Mouse (Mus musculus) left cerebral cortex, postnatal 4 days (tissue): ENCODE measurements at regions not wholly inside any gene's neighbourhood (a gene's known extent, or its start where the extent isn't known, plus 50 kb on each side); places are given as distances from the start of the nearest gene placed in this dataset.
"Not testable (repeated sequence)": the region's sequence is repeated elsewhere in the genome, so short reads cannot be mapped to it uniquely, and the experiment has no call there.

Source experiments
- DNase-seq: peaks from one replicate; pipeline ENCODE4 v3.0.0-alpha.2; 2022
- intact Hi-C: fragments of 180-260 bp; cut with DNase I; formaldehyde crosslinking; loops from one replicate; pipeline ENCODE4 v1.15.1; 2025

- intact Hi-C loops, result loop anchor here (2.0 kb wide), 1 partner anchor 1520 kb away; no protein-coding TSS in a partner anchor
- no peak for DNase-seq
Measured at GRCm38 (mm10) chr12:97218445-97218844, 1040.8 kb downstream of the Galc start.

GRCm38 (mm10) chr12:97217608-97218007 lies 1041.7 kb downstream of the Galc start:
- DNase-seq, result no peak
- intact Hi-C loops, result loop anchor here (2.0 kb wide), 1 partner anchor 1519 kb away; no protein-coding TSS in a partner anchor

GRCm38 (mm10) chr12:97203636-97204389 lies 1055.4 kb downstream of the Galc start:
- intact Hi-C loops, result no loop called here

GRCm38 (mm10) chr12:97161853-97162252 lies 1097.4 kb downstream of the Galc start:
- intact Hi-C loops, result no loop called here
- no peak for DNase-seq

More at GRCm38 (mm10) chr12:97203636-97204389, 1055.4 kb downstream of the Galc start:
- no peak for DNase-seq

GRCm38 (mm10) chr12:97161429-97161828 lies 1097.8 kb downstream of the Galc start:
- intact Hi-C loops, result no loop called here
- no peak for DNase-seq

- intact Hi-C loops, result no loop called here
- no peak for DNase-seq
Measured at GRCm38 (mm10) chr12:97158332-97158731, 1100.9 kb downstream of the Galc start.

GRCm38 (mm10) chr12:97157748-97158147 lies 1101.5 kb downstream of the Galc start:
- DNase-seq, result no peak
- intact Hi-C loops, result no loop called here

GRCm38 (mm10) chr12:97156499-97157110 lies 1102.7 kb downstream of the Galc start:
- intact Hi-C loops, result no loop called here
- peak; percentile 2 for DNase-seq

- no peak for DNase-seq
- intact Hi-C loops, result no loop called here
Measured at GRCm38 (mm10) chr12:97142720-97143119, 1116.5 kb downstream of the Galc start.

GRCm38 (mm10) chr12:97137924-97138323 lies 1121.3 kb downstream of the Galc start:
- DNase-seq, result no peak
- intact Hi-C loops, result no loop called here

- intact Hi-C loops, result no loop called here
- DNase-seq, result peak; percentile 2
Measured at GRCm38 (mm10) chr12:97130276-97130675, 1129.0 kb downstream of the Galc start.

- DNase-seq, result no peak
- intact Hi-C loops, result no loop called here
Measured at GRCm38 (mm10) chr12:97090577-97091214, 1168.6 kb downstream of the Galc start.

GRCm38 (mm10) chr12:97061352-97061895 lies 1197.8 kb downstream of the Galc start:
- DNase-seq, intact Hi-C loops: not testable (repeated sequence)

- no peak for DNase-seq
- intact Hi-C loops, result no loop called here
Measured at GRCm38 (mm10) chr12:97047674-97048073, 1211.6 kb downstream of the Galc start.
